In the genomic region with DNA sequence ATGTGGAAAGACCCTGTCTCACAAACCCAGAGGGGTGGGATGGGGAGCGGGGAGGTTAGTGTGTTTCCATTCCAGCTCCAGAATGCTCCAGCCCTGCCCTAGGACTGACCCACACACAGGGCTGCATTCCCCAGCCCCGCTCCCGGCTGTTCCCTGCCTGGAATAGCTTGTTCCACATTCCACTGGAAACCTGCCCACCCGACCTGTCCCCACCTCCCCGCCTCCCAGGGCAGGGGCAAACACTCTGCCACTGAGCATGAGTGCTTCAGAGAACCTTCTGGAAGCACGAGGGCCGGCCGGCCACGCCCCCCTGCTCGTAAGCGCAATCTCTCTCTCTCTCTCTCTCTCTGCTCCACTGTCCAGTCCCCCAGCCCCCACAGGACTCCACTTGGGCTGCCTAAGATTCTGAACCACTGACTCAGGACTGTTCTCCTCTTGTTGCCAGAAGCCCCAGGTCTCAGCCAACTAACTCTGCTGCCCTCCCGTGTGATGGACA, we compare ENCODE assay signal across 9 mouse cellular contexts. TPM values are rescaled to one million over a fixed set of nuclear protein-coding genes. Genes with fewer than 3 reads are reported as not detected.
DNase-seq lines count a peak whose midpoint lies in the region; ATAC-seq lines count a peak whose summit lies in the region.
"Had no signal": no experiment of that assay in that cellular context is flagged by ENCODE, and none has a peak within 500 bp of the region (broad histone marks: within the 10 kb centered on the region; RNA-seq: fewer than 3 reads in every experiment).

No protein-coding gene starts in this region.

- H3K4me2 ChIP-seq in kidney, embryonic 14.5 days (replicated peaks; ENCODE audit: low read depth, low read length): no peak overlapping the region
- H3K4me2 ChIP-seq in stomach, embryonic 15.5 days: no peak overlapping the region
- no peak overlapping the region for H3K4me2 ChIP-seq in forebrain, embryonic 11.5 days (ENCODE audit: low read depth, low read length, severe bottlenecking)
- H3K4me2 ChIP-seq: hindbrain, embryonic 14.5 days had no signal

- no peak overlapping the region for H3K9ac ChIP-seq in kidney, embryonic 14.5 days (ENCODE audit: low read depth, low read length)
- H3K9ac ChIP-seq in stomach, embryonic 15.5 days: no peak overlapping the region
- no peak overlapping the region for H3K9ac ChIP-seq in forebrain, embryonic 11.5 days (ENCODE audit: low read length)
- H3K9ac ChIP-seq: hindbrain, embryonic 14.5 days had no signal

- no peaks in the 10 kb centered on the region for H3K27me3 ChIP-seq in kidney, embryonic 14.5 days (ENCODE audit: control insufficient read depth, insufficient read depth, low read length)
- H3K27me3 ChIP-seq in heart, embryonic 10.5 days (ENCODE audit: insufficient read depth, poor library complexity, severe bottlenecking): no peaks in the 10 kb centered on the region
- no peaks in the 10 kb centered on the region for H3K27me3 ChIP-seq in stomach, embryonic 15.5 days (replicated peaks)
- no peaks in the 10 kb centered on the region for H3K27me3 ChIP-seq in forebrain, embryonic 11.5 days (ENCODE audit: control insufficient read depth, insufficient read depth, low read length)
- no peaks in the 10 kb centered on the region for H3K27me3 ChIP-seq in midbrain, embryonic 10.5 days (ENCODE audit: low read depth, poor library complexity, severe bottlenecking)

- peak; percentile 89 for DNase-seq in kidney, adult 11 months
- no peak for DNase-seq in heart, embryonic 10.5 days (ENCODE audit: low spot score)
- peak; percentile 82 for DNase-seq in kidney, postnatal 10 days
- DNase-seq in forebrain, embryonic 11.5 days (ENCODE audit: low spot score): no peak
- no peak for DNase-seq in midbrain, embryonic 10.5 days (ENCODE audit: low spot score)
- no peak for DNase-seq in adrenal gland, adult 8-10 months

- H3K4me3 ChIP-seq in kidney, embryonic 14.5 days (ENCODE audit: low read length): no peak overlapping the region
- H3K4me3 ChIP-seq in heart, embryonic 10.5 days: no peak overlapping the region
- no peak overlapping the region for H3K4me3 ChIP-seq in stomach, embryonic 15.5 days (replicated peaks)
- H3K4me3 ChIP-seq in forebrain, embryonic 11.5 days (ENCODE audit: low read depth, low read length): no peak overlapping the region
- H3K4me3 ChIP-seq in midbrain, embryonic 10.5 days: no peak overlapping the region

- ATAC-seq in kidney, embryonic 14.5 days (ENCODE audit: low FRiP score, low TSS enrichment): no peak; the same call in 1 of the 2 replicates
- ATAC-seq in stomach, embryonic 15.5 days (ENCODE audit: insufficient read depth, low FRiP score, low read depth): peak; percentile 20; the same call in 1 of the 2 replicates
- ATAC-seq in forebrain, embryonic 11.5 days (replicated peaks; ENCODE audit: low FRiP score): no peak

- H3K36me3 ChIP-seq in kidney, embryonic 14.5 days (ENCODE audit: control insufficient read depth, insufficient read depth, low read length): peaks cover 43% of the 10 kb centered on the region
- peaks cover 91% of the 10 kb centered on the region for H3K36me3 ChIP-seq in heart, embryonic 10.5 days
- H3K36me3 ChIP-seq in stomach, embryonic 15.5 days: peaks cover 19% of the 10 kb centered on the region; the same call in 1 of the 2 replicates
- no peaks in the 10 kb centered on the region for H3K36me3 ChIP-seq in forebrain, embryonic 11.5 days (ENCODE audit: control insufficient read depth, insufficient read depth, low read length)
- peaks cover 96% of the 10 kb centered on the region for H3K36me3 ChIP-seq in midbrain, embryonic 10.5 days

- no peaks in the 10 kb centered on the region for H3K4me1 ChIP-seq in kidney, embryonic 14.5 days (ENCODE audit: control insufficient read depth, insufficient read depth, low read length)
- H3K4me1 ChIP-seq in heart, embryonic 10.5 days: peaks cover 23% of the 10 kb centered on the region
- peaks cover 4% of the 10 kb centered on the region; the same call in 1 of the 2 replicates for H3K4me1 ChIP-seq in stomach, embryonic 15.5 days
- no peaks in the 10 kb centered on the region for H3K4me1 ChIP-seq in forebrain, embryonic 11.5 days (replicated peaks; ENCODE audit: control insufficient read depth, insufficient read depth, low read length)
- no peaks in the 10 kb centered on the region for H3K4me1 ChIP-seq in midbrain, embryonic 10.5 days

- WGBS in kidney, embryonic 14.5 days: 62% methylated on average over 12 of the region's 12 CpGs
- 51% methylated on average over 12 of the region's 12 CpGs for WGBS in heart, embryonic 10.5 days
- 63% methylated on average over 12 of the region's 12 CpGs for WGBS in stomach, embryonic 15.5 days
- WGBS in forebrain, embryonic 11.5 days: 80% methylated on average over 12 of the region's 12 CpGs
- WGBS in midbrain, embryonic 10.5 days: 80% methylated on average over 12 of the region's 12 CpGs

- no peaks in the 10 kb centered on the region for H3K9me3 ChIP-seq in kidney, embryonic 14.5 days (ENCODE audit: control insufficient read depth, low read length)
- no peaks in the 10 kb centered on the region for H3K9me3 ChIP-seq in heart, embryonic 10.5 days
- no peaks in the 10 kb centered on the region for H3K9me3 ChIP-seq in stomach, embryonic 15.5 days
- H3K9me3 ChIP-seq in forebrain, embryonic 11.5 days (ENCODE audit: control insufficient read depth, low read length): no peaks in the 10 kb centered on the region
- H3K9me3 ChIP-seq in midbrain, embryonic 10.5 days (replicated peaks): no peaks in the 10 kb centered on the region

- no peak overlapping the region for H3K27ac ChIP-seq in kidney, embryonic 14.5 days (ENCODE audit: low read depth, low read length)
- H3K27ac ChIP-seq in heart, embryonic 10.5 days: peak overlapping the region; percentile 67
- no peak overlapping the region for H3K27ac ChIP-seq in stomach, embryonic 15.5 days
- no peak overlapping the region for H3K27ac ChIP-seq in forebrain, embryonic 11.5 days (ENCODE audit: low read depth, low read length)
- H3K27ac ChIP-seq in midbrain, embryonic 10.5 days (replicated peaks): no peak overlapping the region
- H3K27ac ChIP-seq: hindbrain, embryonic 14.5 days had no signal

RNA-seq across cellular contexts. Expression of gene Rilpl1, which starts 21.4 kb away (rescaled TPM):
- polyA plus RNA-seq in kidney, embryonic 14.5 days (2014; fragmentation: Nextera tagmentation; extraction: Ambion mirVana): 21.9 and 26.1 TPM in 2 replicates
- polyA plus RNA-seq in heart, embryonic 10.5 days (2016; fragmentation: Nextera tagmentation; extraction: Ambion mirVana): 22.7 and 25.5 TPM in 2 replicates
- 15.1 and 15.2 TPM in 2 replicates for polyA plus RNA-seq in stomach, embryonic 15.5 days (2015; fragmentation: Nextera tagmentation; extraction: Ambion mirVana)
- polyA plus RNA-seq in forebrain, embryonic 11.5 days (2014; fragmentation: Nextera tagmentation; extraction: Ambion mirVana): 21.6 and 24.1 TPM in 2 replicates
- 20.2 and 22.7 TPM in 2 replicates for polyA plus RNA-seq in midbrain, embryonic 10.5 days (2016; fragmentation: Nextera tagmentation; extraction: Ambion mirVana)
- total RNA-seq in adrenal gland, adult 8-10 months (2022): 10 to 100 TPM; 16.1 to 26.7 (median 21.0) TPM

RNA-seq across cellular contexts. Expression of gene Snrnp35, which starts 26.9 kb away (rescaled TPM):
- 12.8 and 23.8 TPM in 2 replicates for polyA plus RNA-seq in kidney, embryonic 14.5 days (2014; fragmentation: Nextera tagmentation; extraction: Ambion mirVana)
- 25.5 and 26.8 TPM in 2 replicates for polyA plus RNA-seq in heart, embryonic 10.5 days (2016; fragmentation: Nextera tagmentation; extraction: Ambion mirVana)
- 22.5 and 25.0 TPM in 2 replicates for polyA plus RNA-seq in stomach, embryonic 15.5 days (2015; fragmentation: Nextera tagmentation; extraction: Ambion mirVana)
- 14.3 and 17.3 TPM in 2 replicates for polyA plus RNA-seq in forebrain, embryonic 11.5 days (2014; fragmentation: Nextera tagmentation; extraction: Ambion mirVana)
- polyA plus RNA-seq in midbrain, embryonic 10.5 days (2016; fragmentation: Nextera tagmentation; extraction: Ambion mirVana): 35.1 and 35.5 TPM in 2 replicates
- 10 to 100 TPM; 17.1 to 23.2 (median 17.5) TPM for total RNA-seq in adrenal gland, adult 8-10 months (2022)

RNA-seq across cellular contexts. Expression of gene Tmed2, which starts 30.7 kb away (rescaled TPM):
- polyA plus RNA-seq in kidney, embryonic 14.5 days (2014; fragmentation: Nextera tagmentation; extraction: Ambion mirVana): 457 and 564 TPM in 2 replicates
- 523 and 570 TPM in 2 replicates for polyA plus RNA-seq in heart, embryonic 10.5 days (2016; fragmentation: Nextera tagmentation; extraction: Ambion mirVana)
- 589 and 688 TPM in 2 replicates for polyA plus RNA-seq in stomach, embryonic 15.5 days (2015; fragmentation: Nextera tagmentation; extraction: Ambion mirVana)
- polyA plus RNA-seq in forebrain, embryonic 11.5 days (2014; fragmentation: Nextera tagmentation; extraction: Ambion mirVana): 445 and 465 TPM in 2 replicates
- polyA plus RNA-seq in midbrain, embryonic 10.5 days (2016; fragmentation: Nextera tagmentation; extraction: Ambion mirVana): 466 and 495 TPM in 2 replicates
- 100 to 1,000 TPM; 179 to 244 (median 222) TPM for total RNA-seq in adrenal gland, adult 8-10 months (2022)

RNA-seq across cellular contexts. Expression of gene Rilpl2, which starts 31.6 kb away (rescaled TPM):
- 29.4 and 31.7 TPM in 2 replicates for polyA plus RNA-seq in kidney, embryonic 14.5 days (2014; fragmentation: Nextera tagmentation; extraction: Ambion mirVana)
- polyA plus RNA-seq in heart, embryonic 10.5 days (2016; fragmentation: Nextera tagmentation; extraction: Ambion mirVana): 13.3 and 18.3 TPM in 2 replicates
- 31.5 and 32.0 TPM in 2 replicates for polyA plus RNA-seq in stomach, embryonic 15.5 days (2015; fragmentation: Nextera tagmentation; extraction: Ambion mirVana)
- polyA plus RNA-seq in forebrain, embryonic 11.5 days (2014; fragmentation: Nextera tagmentation; extraction: Ambion mirVana): 20.7 and 22.1 TPM in 2 replicates
- 22.4 and 24.9 TPM in 2 replicates for polyA plus RNA-seq in midbrain, embryonic 10.5 days (2016; fragmentation: Nextera tagmentation; extraction: Ambion mirVana)
- total RNA-seq in adrenal gland, adult 8-10 months (2022): 10 to 100 TPM; 26.3 to 29.7 (median 29.2) TPM

RNA-seq across cellular contexts. Expression of gene Ddx55, which starts 42.9 kb away (rescaled TPM):
- polyA plus RNA-seq in kidney, embryonic 14.5 days (2014; fragmentation: Nextera tagmentation; extraction: Ambion mirVana): 14.0 and 17.3 TPM in 2 replicates
- 11.4 and 13.0 TPM in 2 replicates for polyA plus RNA-seq in heart, embryonic 10.5 days (2016; fragmentation: Nextera tagmentation; extraction: Ambion mirVana)
- 14.1 and 17.1 TPM in 2 replicates for polyA plus RNA-seq in stomach, embryonic 15.5 days (2015; fragmentation: Nextera tagmentation; extraction: Ambion mirVana)
- 16.5 and 18.3 TPM in 2 replicates for polyA plus RNA-seq in forebrain, embryonic 11.5 days (2014; fragmentation: Nextera tagmentation; extraction: Ambion mirVana)
- 18.4 and 19.1 TPM in 2 replicates for polyA plus RNA-seq in midbrain, embryonic 10.5 days (2016; fragmentation: Nextera tagmentation; extraction: Ambion mirVana)
- total RNA-seq in adrenal gland, adult 8-10 months (2022): 10 to 100 TPM; 13.4 to 28.4 (median 22.0) TPM

Comparison
In these comparisons a context has a peak if more than half of its experiments do, and no peak if none do; other contexts are left out.
1. DNase-seq: peak in kidney, adult 11 months (single experiment) and kidney, postnatal 10 days (single experiment); none in heart, embryonic 10.5 days (single experiment), forebrain, embryonic 11.5 days (single experiment), midbrain, embryonic 10.5 days (single experiment) and adrenal gland, adult 8-10 months (single experiment).